Mouse (Mus musculus) testis, adult 2 months (tissue): Measurements from ENCODE around the gene Sema5a.

ENCODE experiments used
- CTCF ChIP-seq: fragments of 200-500 bp; IDR thresholded peaks from 2 replicates; pipeline ENCODE4 v1.5.1; 2012; ENCODE audit warnings: low read depth, mild to moderate bottlenecking, inconsistent platforms, low read length, moderate library complexity; ENCODE audit not compliant: control insufficient read depth, insufficient read depth, insufficient replicate concordance
- POLR2A ChIP-seq: fragments of 200-500 bp; IDR thresholded peaks from 2 replicates; pipeline ENCODE4 v1.6.1; 2012; ENCODE audit warnings: low read depth, mild to moderate bottlenecking, inconsistent platforms, low read length, moderate library complexity; ENCODE audit not compliant: control insufficient read depth

DNA sequence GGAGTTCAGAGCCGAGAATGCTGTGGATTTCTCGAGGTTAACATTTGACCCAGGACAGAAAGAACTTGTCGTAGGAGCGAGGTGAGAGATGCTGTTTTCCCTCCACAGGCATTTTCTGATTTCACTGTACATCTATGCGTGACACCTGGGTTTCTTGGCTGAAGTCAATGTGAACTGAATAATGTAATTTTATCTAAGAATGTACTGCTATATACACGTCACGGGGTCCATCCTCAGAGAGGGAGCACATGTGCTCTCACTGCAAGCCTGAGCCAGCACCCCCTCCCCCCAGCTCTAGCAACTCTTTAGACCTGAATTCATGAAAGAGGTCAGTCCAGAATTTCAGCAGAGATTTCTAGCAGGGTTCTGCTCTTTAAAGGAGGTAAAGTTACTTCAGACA lies 215.6 kb downstream of the Sema5a start:
- TF ChIP-seq CTCF (no peak), POLR2A (no peak)
